Mouse (Mus musculus): Measurements from ENCODE around the gene Podn.

- TF ChIP-seq CTCF (IDR thresholded peaks at IDR 0.05; ENCODE audit: control insufficient read depth, insufficient read depth, insufficient replicate concordance, low read depth, low read length) (no peak), POLR2A (IDR thresholded peaks at IDR 0.05; ENCODE audit: control insufficient read depth, low read depth, low read length) (no peak)
Observed at GRCm38 (mm10) chr4:108055873-108056272, 40.4 kb downstream of the Podn start.
